In genomic region chr10:71326789-71327188, GRCm38 (mm10) we compare ENCODE assay signal across 8 mouse cellular contexts. TPM values are rescaled to one million over a fixed set of nuclear protein-coding genes. Genes with fewer than 3 reads are reported as not detected.
DNase-seq lines count a peak whose midpoint lies in the region.

No protein-coding gene starts in this region.

- peak; percentile 83 for DNase-seq in CD4-positive, CD25-positive, alpha-beta regulatory T cell, adult 2 months (ENCODE audit: low read depth, low spot score)
- DNase-seq in T-cell, adult 2 months (ENCODE audit: low spot score): peak; percentile 61
- DNase-seq in cerebellum, postnatal 36 days: peak; percentile 70 to 75
- DNase-seq in gastrocnemius, postnatal 25 days: peak; percentile 29
- peak; percentile 80 to 83 for DNase-seq in kidney, postnatal 4 days
- peak; percentile 77 for DNase-seq in lung, postnatal 14 days
- peak; percentile 56 for DNase-seq in right cerebral cortex, postnatal 25 days
- DNase-seq in yolk sac, embryonic 10.5 days (ENCODE audit: low spot score): peak; percentile 60

RNA-seq across cellular contexts. Expression of gene Cisd1, which starts 18.0 kb away (rescaled TPM):
- total RNA-seq in gastrocnemius, postnatal 25 days (2021): 100 to 1,000 TPM; 192 to 199 TPM

RNA-seq across cellular contexts. Expression of gene Ipmk, which starts 20.8 kb away (rescaled TPM):
- total RNA-seq in gastrocnemius, postnatal 25 days (2021): 10 to 100 TPM; 16.2 to 17.6 TPM

RNA-seq across cellular contexts. Expression of gene Ube2d1, which starts 41.7 kb away (rescaled TPM):
- total RNA-seq in gastrocnemius, postnatal 25 days (2021): 100 to 1,000 TPM; 144 to 173 TPM

Comparison
In these comparisons a context has a peak if more than half of its experiments do, and no peak if none do; other contexts are left out.
1. Peak in every context shown above with its lines: DNase-seq.
2. DNase-seq: peak in every context shown above with its lines; median percentile 83 in CD4-positive, CD25-positive, alpha-beta regulatory T cell, adult 2 months; 82 in kidney, postnatal 4 days; 77 in lung, postnatal 14 days; 72 in cerebellum, postnatal 36 days; 61 in T-cell, adult 2 months; 60 in yolk sac, embryonic 10.5 days; 56 in right cerebral cortex, postnatal 25 days; 29 in gastrocnemius, postnatal 25 days.